Mouse (Mus musculus) B cell, adult 2 months (primary cell): Measurements from ENCODE around the gene Grin3b.
A peak's percentile ranks its signal among the peaks of the same experiment; 100 is the strongest.
"Not testable (repeated sequence)": the region's sequence is repeated elsewhere in the genome, so short reads cannot be mapped to it uniquely, and the experiment has no call there.

ENCODE experiments used
- DNase-seq, 2 experiments: peaks; one replicate each; pipeline ENCODE4 v3.0.0; 2022

Gene Grin3b

GRCm38 (mm10) chr10:79936284-79936910, 34.1 kb upstream of the Grin3b start:
- no peak for DNase-seq

GRCm38 (mm10) chr10:79936911-79937441, 33.5 kb upstream of the Grin3b start:
- DNase-seq = peak; percentile 81 to 83

GRCm38 (mm10) chr10:79937775-79938526, 32.6 kb upstream of the Grin3b start:
- DNase-seq = no peak

- DNase-seq = peak; percentile 89 to 93
Observed at GRCm38 (mm10) chr10:79940749-79941148, 29.8 kb upstream of the Grin3b start.

- DNase-seq = no peak
Observed at GRCm38 (mm10) chr10:79942988-79943387, 27.5 kb upstream of the Grin3b start.

GRCm38 (mm10) chr10:79943471-79943901, 27.0 kb upstream of the Grin3b start:
- DNase-seq = no peak

GRCm38 (mm10) chr10:79945507-79946234, 24.8 kb upstream of the Grin3b start:
- DNase-seq = no peak

GRCm38 (mm10) chr10:79946752-79947322, 23.7 kb upstream of the Grin3b start:
- no peak for DNase-seq

GRCm38 (mm10) chr10:79947502-79947901, 23.0 kb upstream of the Grin3b start:
- DNase-seq = no peak

GRCm38 (mm10) chr10:79949873-79950272, 20.6 kb upstream of the Grin3b start:
- no peak for DNase-seq

- no peak for DNase-seq
Observed at GRCm38 (mm10) chr10:79950661-79951060, 19.9 kb upstream of the Grin3b start.

- DNase-seq = peak; percentile 64 to 66
Observed at GRCm38 (mm10) chr10:79953946-79954345, 16.6 kb upstream of the Grin3b start.

GRCm38 (mm10) chr10:79955691-79956090, 14.8 kb upstream of the Grin3b start:
- DNase-seq = no peak

GRCm38 (mm10) chr10:79956643-79957154, 13.8 kb upstream of the Grin3b start:
- DNase-seq = no peak

GRCm38 (mm10) chr10:79958140-79958816, 12.2 kb upstream of the Grin3b start:
- DNase-seq = peak; percentile 90 to 92

- not testable (repeated sequence) for DNase-seq
Observed at GRCm38 (mm10) chr10:79959412-79959811, 11.1 kb upstream of the Grin3b start.

GRCm38 (mm10) chr10:79959847-79960601, 10.5 kb upstream of the Grin3b start, which contains the start of gene Wdr18:
Gene Wdr18, plus strand, starts transcription at chr10:79960152.
- DNase-seq = peak; percentile 99

GRCm38 (mm10) chr10:79960671-79961294, 9.7 kb upstream of the Grin3b start:
- DNase-seq = no peak

- DNase-seq = no peak
Observed at GRCm38 (mm10) chr10:79964727-79965126, 5.8 kb upstream of the Grin3b start.

GRCm38 (mm10) chr10:79965325-79965724, 5.2 kb upstream of the Grin3b start:
- DNase-seq = no peak

- no peak for DNase-seq
Observed at GRCm38 (mm10) chr10:79966886-79967400, 3.6 kb upstream of the Grin3b start.
